Mouse (Mus musculus) midbrain, embryonic 13.5 days (tissue): Measurements from ENCODE around the gene Acox1. TPM values are rescaled to one million over a fixed set of nuclear protein-coding genes. Genes with fewer than 3 reads are reported as not detected.

ENCODE experiments used
- polyA plus RNA-seq: library from polyadenylated mRNA; unstranded; fragments of >200 nt; fragmentation: Nextera tagmentation; extraction: Ambion mirVana; gene quantifications from 2 replicates; pipeline ENCODE4 v1.2.1, GENCODE M21; 2015

Acox1 gene
- polyA plus RNA-seq, 1 experiment from 2014 or later = 50.3 TPM

Other genes starting within 250 kb of the Acox1 start
- 0.15 and 0.43 TPM in 2 replicates for gene Itgb4, start 224.3 kb downstream of the Acox1 start, polyA plus RNA-seq
- gene Galk1, start 186.3 kb downstream of the Acox1 start, polyA plus RNA-seq = 49.2 and 58.9 TPM in 2 replicates
- 2,611 and 2,977 TPM in 2 replicates for gene H3f3b, start 171.1 kb downstream of the Acox1 start, polyA plus RNA-seq
- 41.1 and 43.7 TPM in 2 replicates for gene Unk, start 168.7 kb downstream of the Acox1 start, polyA plus RNA-seq
- gene Unc13d, start 121.1 kb downstream of the Acox1 start, polyA plus RNA-seq = 1.2 TPM in 2 replicates
- gene Wbp2, start 112.0 kb downstream of the Acox1 start, polyA plus RNA-seq = 128 and 132 TPM in 2 replicates
- 2.0 and 3.4 TPM in 2 replicates for gene Trim47, start 71.8 kb downstream of the Acox1 start, polyA plus RNA-seq
- 1.3 and 1.8 TPM in 2 replicates for gene Trim65, start 67.9 kb downstream of the Acox1 start, polyA plus RNA-seq
- 76.2 and 78.3 TPM in 2 replicates for gene Mrpl38, start 60.2 kb downstream of the Acox1 start, polyA plus RNA-seq
- 69.1 and 76.5 TPM in 2 replicates for gene Fbf1, start 30.9 kb downstream of the Acox1 start, polyA plus RNA-seq
- gene Ten1, start 190 bp downstream of the Acox1 start, polyA plus RNA-seq = 78.4 and 88.2 TPM in 2 replicates
- gene Evpl, start 39.0 kb upstream of the Acox1 start, polyA plus RNA-seq = 0.28 and 0.30 TPM in 2 replicates
- 63.4 and 68.5 TPM in 2 replicates for gene Srp68, start 75.2 kb upstream of the Acox1 start, polyA plus RNA-seq
- 0.22 and 0.26 TPM in 2 replicates for gene Galr2, start 81.9 kb upstream of the Acox1 start, polyA plus RNA-seq
- gene Exoc7, start 108.2 kb upstream of the Acox1 start, polyA plus RNA-seq = 92.0 and 104 TPM in 2 replicates
- 6.2 and 12.4 TPM in 2 replicates for gene Foxj1, start 136.4 kb upstream of the Acox1 start, polyA plus RNA-seq
- gene Rnf157, start 214.0 kb upstream of the Acox1 start, polyA plus RNA-seq = 25.7 and 31.3 TPM in 2 replicates
- 47.7 and 50.3 TPM in 2 replicates for gene Ubald2, start 235.0 kb upstream of the Acox1 start, polyA plus RNA-seq